Mouse (Mus musculus): ENCODE data around the gene Gm20388.
"Not testable (repeated sequence)": the region's sequence is repeated elsewhere in the genome, so short reads cannot be mapped to it uniquely, and the experiment has no call there.

The Gm20388 gene

DNA sequence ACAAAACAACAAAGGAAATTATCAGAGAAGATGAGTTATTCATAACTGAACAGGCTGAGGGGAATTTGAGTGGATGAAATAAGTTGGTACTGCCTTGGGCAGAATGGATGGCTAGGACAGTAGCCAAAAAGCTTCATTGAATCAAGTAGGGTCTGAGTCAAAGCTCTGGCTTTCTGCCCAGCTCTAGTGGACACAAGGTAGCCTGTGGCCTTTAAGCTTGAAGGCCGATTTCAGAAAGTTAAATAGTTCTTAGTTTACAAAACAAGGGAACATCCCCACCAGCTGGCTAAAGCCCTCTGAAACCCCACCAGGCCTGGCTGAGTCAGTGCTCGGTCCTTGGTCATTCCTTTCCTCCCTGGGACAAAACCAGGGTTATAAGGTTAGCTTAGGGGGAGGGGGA lies 3606.0 kb downstream of the Gm20388 start:
- in situ Hi-C loops (cut with MboI): no loop called here

DNA sequence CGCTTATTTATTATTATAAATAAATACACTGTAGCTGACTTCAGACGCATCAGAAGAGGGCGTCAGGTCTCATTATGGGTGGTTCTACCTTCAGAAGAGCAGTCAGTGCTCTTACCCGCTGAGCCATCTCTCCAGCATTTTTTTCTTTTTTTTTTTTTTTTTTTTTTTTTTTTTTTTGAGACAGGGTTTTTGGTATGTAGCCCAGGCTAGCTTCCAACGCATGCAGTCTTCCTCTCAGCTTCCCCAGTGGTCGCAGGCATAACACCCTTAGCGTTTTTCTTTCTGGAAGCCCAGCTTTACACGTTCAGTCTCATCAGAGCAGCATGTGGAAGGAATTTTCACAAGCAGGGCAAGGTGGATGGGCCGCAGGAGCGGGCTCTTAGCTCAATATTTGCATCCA lies 3607.5 kb downstream of the Gm20388 start:
- in situ Hi-C loops (cut with MboI): no loop called here

- in situ Hi-C loops (cut with MboI): no loop called here
Observed at GRCm38 (mm10) chr8:123518667-123519066, 3608.0 kb downstream of the Gm20388 start, which contains the start of gene Gas8. TSS of gene Gas8 (plus strand) at chr8:123518834.

DNA sequence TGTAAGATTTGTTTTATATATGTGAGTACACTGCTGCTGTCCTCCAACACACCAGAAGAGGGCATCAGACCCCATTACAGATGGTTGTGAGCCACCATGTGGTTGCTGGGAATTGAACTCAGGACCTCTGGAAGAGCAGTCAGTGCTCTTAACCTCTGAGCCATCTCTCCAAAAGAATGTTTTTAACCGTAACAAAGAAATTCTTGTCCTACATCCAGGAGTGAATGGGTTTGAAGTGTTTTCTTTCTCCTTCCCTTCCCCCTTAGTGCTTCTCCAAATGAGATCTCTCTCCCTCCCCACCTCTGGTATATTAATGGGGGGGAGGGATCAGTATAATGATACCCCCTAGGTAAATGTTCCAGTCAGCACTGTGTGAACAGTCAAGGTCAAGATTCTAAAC lies 3609.4 kb downstream of the Gm20388 start:
- in situ Hi-C loops (cut with MboI): not testable (repeated sequence)

- in situ Hi-C loops (cut with MboI): no loop called here
Observed at GRCm38 (mm10) chr8:123527720-123528489, 3617.3 kb downstream of the Gm20388 start.

DNA sequence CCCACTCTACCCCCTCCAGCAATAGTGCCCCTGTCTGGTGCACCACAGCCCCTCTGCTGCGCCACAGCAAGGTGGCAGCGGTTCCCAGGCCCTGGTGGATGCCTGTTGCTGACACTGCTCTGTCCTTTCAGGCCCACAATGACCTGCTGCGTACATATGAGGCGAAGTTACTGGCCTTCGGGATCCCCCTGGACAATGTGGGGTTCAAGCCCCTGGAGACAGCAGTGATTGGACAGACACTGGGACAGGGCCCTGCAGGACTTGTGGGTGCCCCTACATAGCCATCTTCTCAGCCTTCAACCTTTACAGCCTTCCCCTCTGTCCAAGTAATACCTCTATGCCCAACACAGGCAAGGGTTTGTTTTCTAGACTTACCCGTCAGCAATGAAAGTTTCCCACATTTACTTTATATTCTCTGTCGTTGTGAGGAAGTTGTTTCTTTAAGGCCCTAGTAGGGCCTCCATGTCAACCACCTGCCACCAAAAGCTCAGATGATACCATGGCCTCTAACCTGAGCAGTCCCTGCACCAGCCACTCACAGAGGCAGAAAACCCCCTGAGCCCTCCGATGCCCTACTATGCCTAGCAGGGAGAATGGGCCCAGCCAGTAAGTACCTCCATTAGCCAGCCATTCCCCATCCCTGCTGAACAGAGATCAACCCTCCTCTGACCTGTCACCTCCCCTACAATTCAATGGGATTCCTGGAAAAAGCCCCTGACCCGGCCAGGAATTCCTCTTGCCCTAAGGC lies 3625.8 kb downstream of the Gm20388 start:
- in situ Hi-C loops (cut with MboI): no loop called here

DNA sequence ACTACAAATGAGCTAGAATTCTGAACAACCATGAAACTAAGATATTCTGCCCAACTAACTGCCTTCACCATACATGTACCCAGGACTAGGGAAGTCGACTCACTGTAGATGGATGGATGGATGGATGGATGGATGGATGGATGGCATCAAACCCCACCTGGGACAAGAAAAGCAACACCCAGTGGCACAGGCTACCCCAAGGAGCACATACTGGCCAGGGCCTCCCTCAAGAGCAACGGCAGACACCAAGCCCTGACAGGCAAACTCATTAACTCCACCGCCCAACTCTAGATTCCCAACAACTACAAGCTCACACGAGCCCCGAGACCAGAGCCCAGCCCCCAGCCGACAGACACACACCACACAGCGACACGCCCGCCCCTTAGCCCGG lies 3626.3 kb downstream of the Gm20388 start:
- in situ Hi-C loops (cut with MboI): no loop called here

DNA sequence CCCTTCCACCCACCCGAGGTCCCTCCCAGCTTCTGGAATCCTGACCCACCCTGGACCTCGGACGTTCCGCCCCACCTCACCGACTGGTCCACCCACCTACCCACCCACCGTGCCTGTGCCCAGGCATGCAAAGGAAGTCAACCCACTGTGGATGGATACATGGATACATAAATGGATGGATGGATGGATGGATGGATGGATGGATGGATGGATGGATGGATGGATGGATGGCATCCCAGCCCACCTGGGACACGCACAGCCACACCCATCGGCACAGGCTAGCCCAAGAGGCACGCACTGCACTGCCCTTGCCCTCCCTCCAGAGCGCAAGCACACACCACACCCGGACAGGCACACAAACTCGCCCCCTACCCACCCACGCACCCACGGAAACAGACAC lies 3627.0 kb downstream of the Gm20388 start:
- in situ Hi-C loops (cut with MboI): not testable (repeated sequence)

- in situ Hi-C loops (cut with MboI): not testable (repeated sequence)
Observed at GRCm38 (mm10) chr8:123564221-123564620, 3653.6 kb downstream of the Gm20388 start.

GRCm38 (mm10) chr8:123575386-123575785 lies 3664.7 kb downstream of the Gm20388 start:
- in situ Hi-C loops (cut with MboI): not testable (repeated sequence)

DNA sequence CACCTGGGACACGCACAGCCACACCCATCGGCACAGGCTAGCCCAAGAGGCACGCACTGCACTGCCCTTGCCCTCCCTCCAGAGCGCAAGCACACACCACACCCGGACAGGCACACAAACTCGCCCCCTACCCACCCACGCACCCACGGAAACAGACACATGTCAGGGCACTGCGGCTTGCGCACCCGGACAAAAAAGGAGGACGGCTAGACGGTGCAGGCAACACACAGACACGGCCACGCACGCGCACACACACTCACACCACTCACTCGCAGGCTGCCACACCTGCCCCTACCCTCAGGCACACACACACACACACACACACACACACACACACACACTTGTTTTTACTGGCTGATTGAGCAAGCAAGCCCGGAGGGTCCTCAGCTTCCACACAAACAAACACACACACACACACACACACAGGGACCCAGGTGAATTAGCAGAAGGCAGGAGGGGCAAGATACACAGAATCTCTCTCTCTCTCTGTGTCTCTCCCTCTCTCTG lies 3690.1 kb downstream of the Gm20388 start:
- in situ Hi-C loops (cut with MboI): not testable (repeated sequence)

DNA sequence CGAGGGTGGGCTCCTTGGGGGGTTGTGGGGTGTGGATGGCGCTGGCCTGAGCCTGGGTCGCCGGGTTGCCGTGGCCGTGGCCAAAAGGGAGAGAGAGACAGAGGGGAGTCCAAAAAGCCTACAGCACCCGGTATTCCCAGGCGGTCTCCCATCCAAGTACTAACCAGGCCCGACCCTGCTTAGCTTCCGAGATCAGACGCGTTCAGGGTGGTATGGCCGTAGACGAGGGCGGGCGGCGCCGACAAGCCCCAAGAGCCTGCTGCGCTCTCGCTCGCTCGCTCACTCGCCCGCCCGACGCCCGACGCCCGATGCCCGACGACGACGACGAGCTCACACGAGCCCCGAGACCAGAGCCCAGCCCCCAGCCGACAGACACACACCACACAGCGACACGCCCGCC lies 3690.8 kb downstream of the Gm20388 start:
- in situ Hi-C loops (cut with MboI): not testable (repeated sequence)

- in situ Hi-C loops (cut with MboI): not testable (repeated sequence)
Observed at GRCm38 (mm10) chr8:123612652-123613051, 3702.0 kb downstream of the Gm20388 start.

GRCm38 (mm10) chr8:123623523-123623922 lies 3712.9 kb downstream of the Gm20388 start:
- in situ Hi-C loops (cut with MboI): not testable (repeated sequence)

- in situ Hi-C loops (cut with MboI): no loop called here
Observed at GRCm38 (mm10) chr8:123624274-123624673, 3713.6 kb downstream of the Gm20388 start.

GRCm38 (mm10) chr8:123624702-123625101 lies 3714.1 kb downstream of the Gm20388 start:
- in situ Hi-C loops (cut with MboI): no loop called here

- in situ Hi-C loops (cut with MboI): no loop called here
Observed at GRCm38 (mm10) chr8:123625717-123626116, 3715.1 kb downstream of the Gm20388 start.

GRCm38 (mm10) chr8:123627410-123628147 lies 3716.9 kb downstream of the Gm20388 start:
- in situ Hi-C loops (cut with MboI): no loop called here

- in situ Hi-C loops (cut with MboI): no loop called here
Observed at GRCm38 (mm10) chr8:123628253-123628967, 3717.8 kb downstream of the Gm20388 start.

DNA sequence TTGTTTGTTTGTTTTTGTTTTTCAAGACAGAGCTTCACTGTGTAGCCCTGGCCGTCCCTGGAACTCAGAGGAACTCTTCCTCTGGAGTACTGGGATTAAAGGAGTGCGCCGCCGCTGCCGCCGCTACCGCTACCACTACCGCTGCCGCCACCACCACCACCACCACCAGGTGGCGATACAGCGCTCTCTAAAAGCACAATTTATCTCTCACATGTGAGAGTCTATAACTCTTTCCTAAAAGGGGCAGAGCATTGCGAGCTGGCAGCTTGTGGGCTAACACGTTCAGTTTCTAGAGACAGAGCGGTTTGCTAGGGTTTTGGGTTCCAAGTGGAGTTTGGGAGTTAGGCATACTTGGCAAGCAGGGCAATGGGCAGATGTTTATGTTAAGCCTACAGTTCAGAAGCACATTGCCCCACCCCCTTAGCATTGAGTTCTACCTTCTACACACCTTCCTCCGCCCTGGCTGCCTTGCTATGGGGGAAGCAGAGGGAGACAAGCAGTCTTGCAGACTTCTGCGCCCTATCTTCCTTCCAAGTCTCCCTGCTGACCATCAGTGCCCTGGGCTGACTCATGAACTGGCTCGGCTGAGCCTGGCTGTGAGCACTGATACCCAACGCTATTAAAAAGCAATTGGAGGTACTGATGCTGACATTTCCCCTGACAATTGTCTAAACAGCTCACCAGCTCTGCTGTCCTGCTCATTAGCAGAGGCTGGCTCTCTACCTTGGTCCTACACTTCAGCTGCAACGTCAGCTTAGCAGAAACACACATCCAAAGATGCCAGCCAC lies 3718.5 kb downstream of the Gm20388 start:
- in situ Hi-C loops (cut with MboI): no loop called here

DNA sequence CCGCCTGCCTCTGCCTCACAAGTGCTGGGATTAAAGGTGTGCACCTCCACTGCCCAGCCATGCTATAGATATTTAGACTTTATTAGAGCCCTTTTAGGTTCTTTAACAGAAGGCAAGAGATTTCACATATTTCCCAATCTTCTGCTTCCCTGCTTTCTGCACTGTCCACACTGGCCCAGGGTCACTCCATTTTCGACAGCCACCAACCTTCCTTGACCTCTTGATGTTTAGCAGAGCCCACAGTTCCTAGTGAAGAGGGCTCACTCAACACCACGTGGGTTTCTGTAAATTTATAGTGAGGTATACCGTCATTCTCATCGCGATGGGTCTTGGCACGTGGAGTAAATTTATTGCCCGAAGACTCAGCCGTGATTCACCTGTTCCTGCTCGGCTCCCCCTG lies 3719.4 kb downstream of the Gm20388 start:
- in situ Hi-C loops (cut with MboI): no loop called here
